Mouse (Mus musculus) forebrain, embryonic 11.5 days (tissue): ENCODE data around the gene Dyrk1a. TPM values are rescaled to one million over a fixed set of nuclear protein-coding genes. Genes with fewer than 3 reads are reported as not detected.

ENCODE experiments used
- ATAC-seq: fragments of 200-750 bp; cut with Nextera tagmentation; replicated peaks from 2 replicates; pipeline ENCODE4 v1.8.0; 2017; ENCODE audit warnings: moderate TSS enrichment; ENCODE audit not compliant: low FRiP score
- DNase-seq: peaks from one replicate; pipeline ENCODE4 v3.0.0-alpha.2; 2017; ENCODE audit warnings: low spot score
- H3K27ac ChIP-seq: fragments of 300-500 bp; sonication (generic); 2 replicates; pipeline ENCODE4 v1.5.1; 2014; ENCODE audit warnings: low read depth, low read length
- H3K27me3 ChIP-seq: fragments of 300-500 bp; sonication (generic); 2 replicates; pipeline ENCODE4 v1.6.1; 2014; ENCODE audit warnings: mild to moderate bottlenecking, low read length, mixed read lengths; ENCODE audit not compliant: control insufficient read depth, insufficient read depth
- H3K36me3 ChIP-seq: fragments of 300-500 bp; sonication (generic); 2 replicates; pipeline ENCODE4 v1.6.1; 2014; ENCODE audit warnings: mild to moderate bottlenecking, low read length, moderate library complexity, mixed read lengths; ENCODE audit not compliant: control insufficient read depth, insufficient read depth
- H3K4me1 ChIP-seq: fragments of 300-500 bp; sonication (generic); replicated peaks from 2 replicates; pipeline ENCODE4 v1.6.1; 2014; ENCODE audit warnings: low read length, mixed read lengths; ENCODE audit not compliant: control insufficient read depth, insufficient read depth
- H3K4me2 ChIP-seq: fragments of 300-500 bp; sonication (generic); 2 replicates; pipeline ENCODE4 v1.6.1; 2014; ENCODE audit warnings: low read depth, mild to moderate bottlenecking, low read length, moderate library complexity, mixed read lengths; ENCODE audit not compliant: severe bottlenecking
- H3K4me3 ChIP-seq: fragments of 300-500 bp; sonication (generic); 2 replicates; pipeline ENCODE4 v1.5.1; 2014; ENCODE audit warnings: low read depth, low read length
- H3K9ac ChIP-seq: fragments of 300-500 bp; sonication (generic); 2 replicates; pipeline ENCODE4 v1.6.1; 2014; ENCODE audit warnings: low read length
- H3K9me3 ChIP-seq: fragments of 300-500 bp; sonication (generic); 2 replicates; pipeline ENCODE4 v1.6.1; 2016; ENCODE audit warnings: low read length, mixed read lengths; ENCODE audit not compliant: control insufficient read depth
- WGBS: fragments of 180-500 bp; shearing (Covaris S2); extraction: QIAGEN DNeasy Blood & Tissue Kit; methylation state at CpG from one replicate; pipeline ENCODE4 v1.1.7; 2014; 5-methylcytosine and 5-hydroxymethylcytosine counted together
- polyA plus RNA-seq: library from polyadenylated mRNA; unstranded; fragments of >200 nt; fragmentation: Nextera tagmentation; extraction: Ambion mirVana; gene quantifications from 2 replicates; pipeline ENCODE4 v1.2.1, GENCODE M21; 2014

The Dyrk1a gene
- polyA plus RNA-seq, 1 experiment from 2014 or later, result 12.0 TPM

DNA sequence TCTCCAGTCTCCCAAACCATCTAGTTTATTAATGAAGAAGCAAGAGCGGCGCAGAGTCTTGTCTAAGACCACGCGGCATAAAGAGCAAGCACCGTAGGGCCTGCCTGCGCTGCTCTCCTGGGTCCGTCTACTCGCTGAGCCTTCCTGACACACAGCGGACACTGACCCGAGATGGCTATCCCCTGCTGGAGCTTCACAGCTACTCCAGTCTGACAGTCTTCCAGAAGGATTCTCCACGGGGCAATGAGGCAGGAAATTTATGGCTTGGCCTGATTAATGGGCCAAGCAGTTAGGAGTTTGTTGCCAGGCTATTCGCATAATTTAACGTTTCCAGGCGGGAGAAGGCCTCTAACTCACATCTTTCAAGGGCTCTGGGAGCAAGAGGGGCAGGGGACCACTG, 144.7 kb downstream of the Dyrk1a start:
- Histone ChIP-seq H3K36me3 (no peaks in the 10 kb centered on the region), H3K9me3 (no peaks in the 10 kb centered on the region), H3K4me3 (no peak overlapping the region), H3K4me1 (0 out of 2 replicates have a peak, but pooled peaks cover 2% of the 10 kb centered on the region), H3K27ac (no peak overlapping the region), H3K27me3 (no peaks in the 10 kb centered on the region), H3K9ac (no peak overlapping the region), H3K4me2 (no peak overlapping the region)
- 72% methylated on average over 14 of the region's 14 CpGs for whole genome bisulfite sequencing
- ATAC-seq, result no peak
- no peak for DNase-seq

DNA sequence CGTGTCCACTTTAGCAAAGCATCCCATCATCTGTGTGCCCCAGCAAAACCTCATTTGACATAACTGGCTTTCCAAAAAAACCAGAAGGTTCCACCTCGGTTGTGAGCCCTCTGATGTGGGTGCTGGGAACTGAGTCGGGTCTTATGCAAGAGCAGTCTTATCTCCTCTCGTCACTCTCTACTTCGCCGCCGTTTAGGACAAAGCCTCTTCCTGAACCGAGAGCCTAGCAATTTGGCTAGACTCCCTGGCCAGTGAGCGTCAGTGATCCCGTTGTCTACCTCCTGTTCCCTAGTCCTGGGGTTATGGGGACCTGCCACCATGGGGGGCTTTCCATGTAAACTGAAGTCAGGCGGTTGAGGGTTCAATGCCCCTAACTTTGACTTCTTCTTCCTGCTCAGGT, 147.2 kb downstream of the Dyrk1a start:
- H3K9ac ChIP-seq, result no peak overlapping the region
- 96% methylated on average over 11 of the region's 11 CpGs for WGBS
- H3K9me3 ChIP-seq, result no peaks in the 10 kb centered on the region
- H3K4me3 ChIP-seq, result no peak overlapping the region
- DNase-seq, result no peak
- H3K27me3 ChIP-seq, result no peaks in the 10 kb centered on the region
- H3K4me1 ChIP-seq, result 0 out of 2 replicates have a peak, but pooled peaks cover 2% of the 10 kb centered on the region
- H3K4me2 ChIP-seq, result no peak overlapping the region
- no peak for ATAC-seq
- H3K36me3 ChIP-seq, result no peaks in the 10 kb centered on the region
- H3K27ac ChIP-seq, result no peak overlapping the region

DNA sequence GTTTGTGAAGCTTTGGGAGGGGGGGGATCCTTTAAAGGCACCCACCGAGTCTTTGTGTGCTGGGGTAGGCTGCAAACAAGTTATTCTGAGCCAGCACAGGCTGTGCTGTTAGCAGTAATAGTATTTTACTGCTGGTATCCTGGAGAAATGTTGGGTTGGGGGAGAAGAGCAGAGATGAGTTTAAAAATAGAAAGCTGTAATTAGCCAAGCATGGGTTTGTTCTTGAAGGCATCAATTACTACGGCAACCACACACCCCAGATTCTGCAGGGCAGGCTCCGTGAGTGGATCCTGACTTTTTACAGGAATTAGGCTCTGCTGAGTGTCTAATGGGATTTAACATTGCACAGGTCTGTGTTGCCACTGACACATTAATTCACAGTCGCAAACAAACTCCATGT, 149.1 kb downstream of the Dyrk1a start:
- ATAC-seq, result no peak
- Histone ChIP-seq H3K36me3 (no peaks in the 10 kb centered on the region), H3K4me3 (no peak overlapping the region), H3K4me2 (no peak overlapping the region), H3K9ac (no peak overlapping the region), H3K4me1 (no peaks in the 10 kb centered on the region), H3K27me3 (no peaks in the 10 kb centered on the region), H3K27ac (no peak overlapping the region), H3K9me3 (no peaks in the 10 kb centered on the region)
- 59% methylated on average over 4 of the region's 4 CpGs for WGBS
- no peak for DNase-seq

DNA sequence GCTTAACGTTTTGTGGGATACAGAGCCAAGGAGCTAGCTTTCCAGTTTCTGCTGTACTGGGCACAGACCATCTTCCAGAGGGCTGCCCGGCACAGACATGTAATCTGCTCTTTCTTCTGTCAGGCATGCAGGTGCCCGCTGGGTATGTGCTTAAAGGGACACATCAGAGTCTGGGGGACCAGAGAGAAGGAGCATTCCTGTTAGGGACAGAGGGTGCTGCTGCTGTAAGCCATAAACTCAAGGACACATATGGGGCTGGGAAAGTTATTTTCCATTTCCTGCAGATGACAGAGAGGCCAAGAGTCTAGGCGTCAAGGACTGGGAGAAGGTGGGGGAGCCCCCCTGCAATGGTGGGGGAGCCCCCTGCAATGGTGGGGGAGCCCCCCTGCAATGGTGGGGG, 149.7 kb downstream of the Dyrk1a start:
- Histone ChIP-seq H3K9me3 (no peaks in the 10 kb centered on the region), H3K27me3 (no peaks in the 10 kb centered on the region), H3K9ac (no peak overlapping the region), H3K27ac (no peak overlapping the region), H3K4me2 (no peak overlapping the region), H3K4me3 (no peak overlapping the region), H3K36me3 (no peaks in the 10 kb centered on the region), H3K4me1 (no peaks in the 10 kb centered on the region)
- 78% methylated on average over 4 of the region's 4 CpGs for WGBS
- no peak for ATAC-seq
- no peak for DNase-seq

DNA sequence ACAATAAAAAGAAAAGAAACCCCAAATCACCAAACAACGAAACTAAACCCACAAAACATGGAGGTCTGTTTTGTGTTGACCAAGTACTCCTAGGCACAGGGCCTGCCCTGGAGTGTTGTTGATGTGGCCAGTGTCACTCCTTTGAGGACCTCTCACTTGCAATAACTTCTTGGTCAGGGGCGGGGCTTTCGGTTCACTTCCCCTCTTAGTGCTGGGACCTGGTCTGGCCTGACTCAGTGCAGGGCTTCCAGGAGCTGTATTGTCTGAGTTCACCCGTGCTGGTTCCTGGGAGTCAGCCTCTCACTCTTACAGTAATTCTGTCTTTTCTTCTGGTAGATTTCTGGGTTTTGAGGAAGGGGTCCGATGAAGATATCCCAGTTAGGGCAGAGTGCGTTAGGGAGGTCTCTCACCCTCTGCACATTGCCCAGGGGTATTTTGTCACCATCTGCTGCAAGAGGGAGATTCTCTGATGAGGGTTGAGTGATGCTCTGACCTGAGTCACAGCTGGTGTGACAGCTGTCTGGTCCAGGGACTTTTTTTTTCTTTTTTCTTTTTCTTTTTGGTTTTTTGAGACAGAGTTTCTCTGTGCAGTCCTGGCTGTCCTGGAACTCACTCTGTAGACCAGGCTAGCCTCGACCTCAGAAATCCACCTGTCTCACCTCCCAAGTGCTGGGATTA, 150.8 kb downstream of the Dyrk1a start:
- WGBS, result 67% methylated on average over 7 of the region's 7 CpGs
- DNase-seq, result no peak
- Histone ChIP-seq H3K9ac (no peak overlapping the region), H3K9me3 (no peaks in the 10 kb centered on the region), H3K4me1 (no peaks in the 10 kb centered on the region), H3K27ac (no peak overlapping the region), H3K27me3 (no peaks in the 10 kb centered on the region), H3K36me3 (no peaks in the 10 kb centered on the region), H3K4me3 (no peak overlapping the region), H3K4me2 (no peak overlapping the region)
- ATAC-seq, result no peak

DNA sequence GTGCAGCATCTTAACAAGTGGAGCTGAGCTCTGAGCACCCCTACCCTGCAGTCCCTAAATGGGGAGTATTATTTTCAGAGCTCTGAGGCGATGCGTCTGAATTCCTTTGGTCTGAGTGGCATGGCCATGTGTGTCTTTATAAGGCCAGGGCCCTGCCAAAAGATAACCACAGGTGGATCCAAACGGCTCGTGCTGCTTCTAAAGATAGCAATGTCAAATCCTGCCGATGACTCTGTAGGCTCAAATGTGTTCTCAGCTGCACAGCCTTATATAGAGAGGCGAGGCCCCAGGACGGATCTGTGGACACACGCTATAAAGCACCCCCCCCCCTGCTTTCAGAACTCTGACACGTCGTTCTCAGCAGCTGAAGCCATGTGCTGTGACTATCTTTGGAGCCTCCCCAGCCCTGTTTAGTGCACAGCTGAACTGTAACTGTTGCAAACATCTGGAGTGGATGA, 151.8 kb downstream of the Dyrk1a start:
- Histone ChIP-seq H3K9ac (no peak overlapping the region), H3K4me2 (no peak overlapping the region), H3K27ac (no peak overlapping the region), H3K4me3 (no peak overlapping the region), H3K27me3 (no peaks in the 10 kb centered on the region), H3K4me1 (no peaks in the 10 kb centered on the region), H3K36me3 (no peaks in the 10 kb centered on the region), H3K9me3 (no peaks in the 10 kb centered on the region)
- DNase-seq, result no peak
- no peak for ATAC-seq
- WGBS, result 83% methylated on average over 10 of the region's 10 CpGs

DNA sequence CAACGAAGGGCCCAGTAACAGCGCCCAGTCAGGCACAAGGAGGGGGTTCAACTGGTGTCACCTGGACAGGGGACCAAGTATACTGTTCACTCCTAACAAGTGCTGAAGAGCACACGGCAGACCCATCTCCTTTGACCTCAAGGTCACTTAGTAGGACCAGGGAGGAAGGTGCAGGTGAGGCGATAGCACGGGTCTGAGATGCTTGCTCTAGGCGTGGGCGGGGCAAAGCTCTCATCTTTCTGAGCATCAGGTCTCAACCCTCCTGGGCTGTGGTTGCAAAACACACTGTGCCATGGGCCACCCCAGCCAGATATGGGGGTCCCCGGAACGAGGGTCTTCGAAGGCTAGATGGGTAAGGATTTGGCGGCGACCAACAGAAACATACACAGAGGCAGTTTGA, 153.1 kb downstream of the Dyrk1a start:
- DNase-seq, result no peak
- no peak for ATAC-seq

DNA sequence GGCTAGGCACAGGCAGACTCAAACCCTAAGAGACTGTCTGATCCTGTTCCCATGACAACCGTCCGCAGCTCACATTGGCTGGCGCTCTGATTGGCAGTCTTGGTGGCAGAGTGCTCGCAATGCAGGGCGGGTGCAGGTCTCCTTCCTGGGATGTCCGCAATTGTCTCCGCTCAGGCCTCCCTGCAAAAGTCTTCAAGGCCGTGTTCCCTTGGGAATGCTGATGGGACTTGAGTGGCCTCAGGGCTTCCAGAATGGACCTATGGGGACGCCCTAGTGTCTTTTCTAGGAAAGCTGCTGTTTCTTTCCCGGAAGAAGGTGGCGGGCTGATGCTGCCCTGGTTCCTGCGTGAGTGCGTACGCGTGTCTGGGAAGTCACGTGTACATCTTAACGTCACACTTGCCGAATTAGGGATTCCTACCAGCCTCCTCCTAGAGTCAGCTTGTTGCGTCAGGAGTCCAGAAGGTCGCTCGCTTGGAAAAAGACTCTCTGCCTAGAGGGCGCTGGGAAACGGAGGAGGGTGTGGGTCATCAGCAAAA, 154.3 kb downstream of the Dyrk1a start:
- no peaks in the 10 kb centered on the region for H3K4me1 ChIP-seq
- H3K27me3 ChIP-seq, result no peaks in the 10 kb centered on the region
- WGBS, result under 1% methylated on average over 23 of the region's 23 CpGs
- peak; percentile 90 for DNase-seq
- H3K9ac ChIP-seq, result peak overlapping the region; percentile 60
- no peaks in the 10 kb centered on the region for H3K36me3 ChIP-seq
- H3K4me2 ChIP-seq, result peak overlapping the region; percentile 88
- no peaks in the 10 kb centered on the region for H3K9me3 ChIP-seq
- peak overlapping the region; percentile 41 for H3K4me3 ChIP-seq
- H3K27ac ChIP-seq, result no peak overlapping the region
- ATAC-seq, result peak; percentile 97

More for the DNA sequence above, 153.1 kb downstream of the Dyrk1a start:
- Histone ChIP-seq H3K9me3 (no peaks in the 10 kb centered on the region), H3K4me1 (no peaks in the 10 kb centered on the region), H3K36me3 (no peaks in the 10 kb centered on the region), H3K9ac (no peak overlapping the region), H3K4me3 (no peak overlapping the region), H3K27me3 (no peaks in the 10 kb centered on the region), H3K4me2 (no peak overlapping the region), H3K27ac (no peak overlapping the region)
- WGBS, result 82% methylated on average over 12 of the region's 12 CpGs

DNA sequence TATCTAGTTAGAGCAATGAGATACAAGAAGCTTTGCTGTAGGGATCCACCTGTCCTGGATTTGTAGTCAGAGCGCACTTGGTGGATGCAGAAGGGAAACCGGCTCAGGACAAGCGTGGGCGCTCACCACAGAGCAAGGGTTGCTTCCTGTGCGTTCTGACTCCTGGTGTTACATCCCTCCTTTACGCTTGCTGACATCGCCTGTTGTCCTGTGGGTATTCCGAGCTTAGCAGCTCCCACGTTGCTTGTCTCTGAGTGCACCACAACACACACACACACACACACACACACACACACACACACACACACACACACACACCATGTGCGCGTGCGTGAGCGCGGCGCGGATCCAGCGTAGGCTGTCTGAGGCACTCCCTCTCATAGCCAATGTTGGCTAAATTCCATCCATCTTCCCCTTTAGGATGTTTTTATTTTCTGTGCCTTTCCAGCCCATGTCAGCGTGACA, 155.0 kb downstream of the Dyrk1a start:
- peak; percentile 8; the same call in 1 of the 2 replicates for ATAC-seq
- Histone ChIP-seq H3K4me2 (peak overlapping the region; percentile 88), H3K4me3 (peak overlapping the region; percentile 41), H3K27ac (no peak overlapping the region), H3K27me3 (no peaks in the 10 kb centered on the region), H3K9ac (peak overlapping the region; percentile 60), H3K36me3 (no peaks in the 10 kb centered on the region), H3K4me1 (no peaks in the 10 kb centered on the region), H3K9me3 (no peaks in the 10 kb centered on the region)
- WGBS, result 1% methylated on average over 18 of the region's 18 CpGs
- peak; percentile 61 for DNase-seq
